Mouse (Mus musculus): ENCODE results near the gene 4933417A18Rik. TPM values are rescaled to one million over a fixed set of nuclear protein-coding genes. Genes with fewer than 3 reads are reported as not detected.
A peak's percentile ranks its signal among the peaks of the same experiment; 100 is the strongest.
"Not testable (repeated sequence)": the region's sequence is repeated elsewhere in the genome, so short reads cannot be mapped to it uniquely, and the experiment has no call there.

The 4933417A18Rik gene
- not detected for total RNA-seq (2021)

- intact Hi-C loops (cut with DNase I): no loop called here
- no peak for DNase-seq (ENCODE audit: low spot score in 2 of 2)
Observed at GRCm38 (mm10) chr13:34924210-34924609, at the start of gene 4933417A18Rik, which contains the start of gene Fam217a. 4933417A18Rik (plus strand) TSS chr13:34924409. Fam217a (minus strand) TSS chr13:34924310.

DNA sequence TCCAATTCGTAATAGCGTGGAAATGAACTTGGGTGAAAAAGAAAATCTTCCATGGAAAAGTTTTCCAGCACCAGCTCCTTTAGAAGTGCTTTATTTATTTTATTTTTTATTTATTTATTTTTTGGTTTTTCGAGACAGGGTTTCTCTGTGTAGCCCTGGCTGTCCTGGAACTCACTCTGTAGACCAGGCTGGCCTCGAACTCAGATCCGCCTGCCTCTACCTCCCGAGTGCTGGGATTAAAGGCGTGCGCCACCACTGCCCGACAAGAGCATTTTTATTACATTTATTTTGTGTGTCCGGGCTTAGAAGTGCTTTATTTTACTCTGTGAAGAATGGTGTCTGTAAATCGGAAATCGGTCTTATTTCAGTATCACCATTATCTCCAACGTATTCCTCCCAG, 49.5 kb upstream of the 4933417A18Rik start:
- peak; percentile 18 to 19 for DNase-seq (ENCODE audit: low spot score in 2 of 2)
- intact Hi-C loops (cut with DNase I): loop anchor here (5.0 to 10.0 kb wide), 2 partner anchors 687 to 840 kb away; partner anchors contain the start of gene Bphl

GRCm38 (mm10) chr13:34875166-34875710, 49.0 kb upstream of the 4933417A18Rik start, which contains the start of gene Prpf4b:
Prpf4b (plus strand) TSS chr13:34875302.
- peak; percentile 94 to 95 for DNase-seq (ENCODE audit: low spot score in 2 of 2)
- intact Hi-C loops (cut with DNase I): loop anchor here (10.0 kb wide), 1 partner anchor 840 kb away; the partner anchor contains the start of gene Bphl

DNA sequence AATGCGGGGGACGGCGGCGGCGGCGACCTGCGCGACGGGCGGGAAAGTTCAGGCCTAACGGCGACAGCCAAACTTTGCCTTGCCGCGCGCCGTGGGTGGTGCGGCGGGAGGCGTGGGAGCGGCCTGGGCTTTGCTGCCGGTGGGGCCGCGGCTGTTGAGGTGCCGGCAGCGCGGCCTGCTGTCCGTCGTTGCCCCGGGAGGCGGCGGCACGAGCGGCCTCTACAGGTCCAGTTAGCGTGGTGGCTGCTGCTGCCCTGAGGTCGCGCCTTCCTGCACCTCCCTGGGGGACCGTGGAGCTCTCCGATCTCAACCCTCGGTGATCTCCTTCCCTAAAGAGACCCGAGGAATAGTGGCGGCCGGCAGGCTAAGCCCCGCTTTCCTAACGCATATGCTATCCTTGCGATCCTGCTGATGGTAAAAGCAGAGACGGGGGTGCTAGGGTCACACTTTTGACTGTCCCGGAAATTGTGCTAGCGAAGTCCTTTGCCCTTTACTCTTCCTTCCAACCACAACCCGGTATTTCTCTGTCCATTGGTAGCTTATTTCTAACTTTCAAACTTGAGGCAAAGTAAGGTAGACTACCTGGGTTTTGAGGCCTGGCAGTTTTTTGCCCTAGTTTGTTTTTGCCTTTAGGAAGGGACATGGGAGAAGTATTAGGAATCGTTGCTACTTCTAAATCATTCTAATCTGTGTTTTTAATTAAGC, 48.3 kb upstream of the 4933417A18Rik start:
- intact Hi-C loops (cut with DNase I): loop anchor here (10.0 kb wide), 1 partner anchor 841 kb away; the partner anchor contains the start of gene Bphl
- no peak for DNase-seq (ENCODE audit: low spot score in 2 of 2)

DNA sequence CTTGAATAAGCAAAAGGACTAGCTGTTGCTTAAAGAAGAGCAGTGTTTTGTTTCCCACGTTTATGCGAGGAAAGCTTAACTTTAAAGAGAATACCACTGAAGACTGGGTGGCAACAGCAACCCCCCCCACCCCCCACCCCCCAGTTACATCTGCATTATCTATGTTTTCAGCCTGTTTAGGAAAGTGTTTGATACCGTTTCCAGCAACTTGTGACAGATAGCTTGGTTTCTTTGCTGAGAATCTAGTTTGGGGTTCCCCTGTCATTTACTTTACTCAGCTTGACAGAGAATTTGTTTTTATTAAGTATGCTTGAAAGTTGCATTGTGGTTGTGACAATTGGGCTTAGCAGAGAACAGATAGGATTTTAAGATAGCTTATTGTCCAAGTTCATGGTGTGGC, 47.7 kb upstream of the 4933417A18Rik start:
- no peak for DNase-seq (ENCODE audit: low spot score in 2 of 2)
- intact Hi-C loops (cut with DNase I): loop anchor here (10.0 kb wide), 1 partner anchor 842 kb away; the partner anchor contains the start of gene Bphl

DNA sequence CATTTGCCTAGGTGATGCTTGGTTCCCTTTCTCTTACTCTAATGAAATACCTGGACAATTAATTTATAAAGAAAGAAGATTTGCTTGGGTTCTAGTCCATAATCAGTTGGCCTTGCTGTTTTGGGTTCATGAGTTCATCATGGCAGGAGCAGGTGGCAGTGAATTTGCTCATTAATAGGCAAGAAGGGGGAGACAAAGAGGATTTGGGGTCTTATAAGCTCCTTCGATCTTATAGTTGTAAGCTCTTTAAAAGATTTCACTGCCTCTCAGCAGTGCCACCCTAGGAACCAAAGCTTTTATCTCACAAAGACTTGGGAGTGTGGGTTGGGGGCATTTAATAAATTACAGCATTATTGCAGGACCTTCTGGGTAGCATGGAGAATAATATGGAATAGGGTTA, 31.3 kb upstream of the 4933417A18Rik start:
- intact Hi-C loops (cut with DNase I): no loop called here

GRCm38 (mm10) chr13:34914614-34915013, 9.6 kb upstream of the 4933417A18Rik start:
- DNase-seq (ENCODE audit: low spot score in 2 of 2): no peak
- intact Hi-C loops (cut with DNase I): no loop called here

More for the DNA sequence above, 31.3 kb upstream of the 4933417A18Rik start:
- no peak for DNase-seq (ENCODE audit: low spot score in 2 of 2)

DNA sequence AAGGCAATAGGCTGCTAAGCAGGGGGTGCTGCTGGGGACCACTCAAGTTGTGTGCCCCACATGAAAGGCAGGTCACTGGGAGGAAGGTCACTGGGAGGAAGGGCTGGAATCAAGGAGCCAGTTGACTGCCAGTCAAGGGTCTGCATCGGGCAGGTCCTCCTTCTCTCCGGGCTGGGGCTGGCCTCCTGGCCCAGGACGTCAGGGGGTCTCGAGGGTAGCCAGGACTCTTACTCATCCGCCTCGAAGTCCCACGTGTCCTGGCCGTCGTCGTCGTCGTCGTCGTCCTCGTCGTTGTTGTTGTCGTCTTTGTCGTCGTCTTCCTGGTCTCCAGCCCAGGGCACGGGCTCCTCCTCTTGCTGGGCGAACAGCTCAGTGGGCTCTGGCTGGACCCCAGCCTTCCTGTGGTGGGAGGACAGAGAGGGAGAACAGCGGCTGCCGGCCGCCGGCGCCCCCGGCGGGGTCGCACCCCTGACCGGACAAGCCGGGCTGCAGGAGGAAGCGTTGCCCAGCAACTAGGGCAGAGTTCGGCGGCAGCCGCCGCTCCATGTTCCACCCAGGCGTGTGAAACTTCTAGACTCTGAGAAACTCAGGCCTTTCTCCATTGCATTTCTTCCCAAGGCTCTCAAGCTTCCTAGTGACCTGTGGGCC, 7.6 kb upstream of the 4933417A18Rik start:
- intact Hi-C loops (cut with DNase I): no loop called here
- no peak for DNase-seq (ENCODE audit: low spot score in 2 of 2)

DNA sequence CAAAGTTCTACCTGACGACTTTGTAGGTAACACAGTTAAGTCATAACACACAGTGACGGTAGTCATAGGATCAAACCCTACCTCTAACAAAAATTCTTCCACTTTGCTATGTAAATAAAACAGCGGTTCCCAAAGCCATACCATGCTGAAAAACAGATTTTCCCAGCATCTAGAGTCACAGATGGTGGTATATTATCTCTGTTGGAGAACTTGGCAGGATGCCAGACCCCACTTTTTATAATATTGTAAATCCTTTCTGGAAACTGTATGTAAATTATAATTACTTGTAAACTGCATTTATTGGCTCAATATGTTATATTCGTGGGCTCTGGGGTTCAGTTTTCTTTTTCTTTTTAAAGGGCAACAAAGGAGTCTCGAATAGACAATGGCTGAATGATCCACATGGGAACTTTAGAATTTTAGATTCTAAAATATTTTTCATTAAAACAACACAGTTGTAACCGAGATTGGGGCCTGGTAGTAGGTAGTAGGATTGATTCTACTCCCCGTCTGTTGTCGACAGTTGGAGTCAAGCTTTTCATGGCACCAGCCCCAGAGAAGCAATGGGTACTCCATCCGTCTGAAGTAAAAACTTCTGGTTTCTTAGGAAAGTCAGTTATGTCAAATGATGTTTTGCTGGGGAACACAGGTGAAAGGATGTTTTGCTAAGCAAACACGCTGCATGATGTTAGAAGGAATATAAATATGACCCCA, 10.9 kb downstream of the 4933417A18Rik start:
- intact Hi-C loops (cut with DNase I): no loop called here
- no peak for DNase-seq (ENCODE audit: low spot score in 2 of 2)

DNA sequence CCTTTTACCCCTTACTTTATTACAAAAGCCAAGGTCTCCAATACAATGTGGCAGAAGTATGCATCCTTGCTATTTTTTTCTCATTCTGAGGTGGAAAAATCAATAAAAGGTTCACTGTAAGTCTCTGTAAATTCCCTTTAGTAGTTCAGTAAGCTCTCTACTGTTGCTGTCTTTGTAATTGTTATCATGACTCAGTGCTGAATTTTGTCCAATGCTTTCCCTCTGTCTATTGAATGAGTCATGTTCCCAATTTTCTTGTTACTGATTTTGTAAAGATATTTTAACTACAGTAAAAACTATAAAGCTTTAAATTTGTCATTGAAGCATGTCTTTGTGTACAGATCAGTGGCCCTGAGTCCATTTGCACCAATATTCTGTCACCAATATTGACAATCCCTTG, 18.2 kb downstream of the 4933417A18Rik start:
- no peak for DNase-seq (ENCODE audit: low spot score in 2 of 2)
- intact Hi-C loops (cut with DNase I): no loop called here

DNA sequence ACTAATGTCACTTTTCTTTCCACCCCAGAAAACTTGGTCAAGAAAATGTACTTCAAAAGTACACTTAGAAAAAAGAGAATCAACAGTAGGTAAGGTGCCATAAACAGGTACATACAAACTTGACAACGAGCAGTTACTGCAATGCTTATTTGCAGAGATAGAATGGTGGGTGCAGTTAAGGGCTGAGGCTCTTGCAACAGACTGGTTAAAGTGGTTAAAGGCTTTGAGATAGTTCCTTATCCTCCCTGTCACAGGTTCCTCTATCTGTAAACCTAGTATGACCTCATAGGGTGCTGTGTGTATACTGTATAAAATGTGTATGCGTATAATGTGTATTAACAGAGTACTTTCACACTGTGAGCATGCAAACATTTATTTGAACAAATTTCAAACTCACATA, 27.2 kb downstream of the 4933417A18Rik start:
- DNase-seq (ENCODE audit: low spot score in 2 of 2); intact Hi-C loops (cut with DNase I): not testable (repeated sequence)

DNA sequence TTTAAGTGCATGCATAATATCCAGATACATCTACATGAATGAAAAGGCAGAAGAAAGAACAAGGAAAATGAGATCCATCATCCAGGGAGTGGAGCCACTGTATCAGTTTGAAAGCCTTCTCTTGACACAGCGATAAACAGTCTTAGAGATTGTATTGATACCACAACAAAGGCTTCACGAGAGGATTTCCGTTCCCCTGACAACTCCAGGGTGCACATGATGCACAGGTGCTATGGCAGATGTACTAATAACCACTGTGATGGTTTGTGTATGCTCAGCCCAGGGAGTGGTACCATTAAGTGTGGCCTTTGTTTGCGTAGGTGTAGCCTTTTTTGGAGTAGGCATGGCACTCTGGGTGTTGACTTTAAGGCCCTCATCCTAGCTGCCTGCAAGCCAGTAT, 32.7 kb downstream of the 4933417A18Rik start:
- no peak for DNase-seq (ENCODE audit: low spot score in 2 of 2)
- intact Hi-C loops (cut with DNase I): no loop called here

GRCm38 (mm10) chr13:34958158-34958557, 33.9 kb downstream of the 4933417A18Rik start:
- intact Hi-C loops (cut with DNase I); DNase-seq (ENCODE audit: low spot score in 2 of 2): not testable (repeated sequence)

- no peak for DNase-seq (ENCODE audit: low spot score in 2 of 2)
- intact Hi-C loops (cut with DNase I): no loop called here
Observed at GRCm38 (mm10) chr13:34960996-34961770, 37.0 kb downstream of the 4933417A18Rik start.

- intact Hi-C loops (cut with DNase I): no loop called here
- DNase-seq (ENCODE audit: low spot score in 2 of 2): peak; percentile 6
Observed at GRCm38 (mm10) chr13:34963511-34964397, 39.5 kb downstream of the 4933417A18Rik start, which contains the start of gene Eci3. Eci3 (minus strand) TSS chr13:34963810.

DNA sequence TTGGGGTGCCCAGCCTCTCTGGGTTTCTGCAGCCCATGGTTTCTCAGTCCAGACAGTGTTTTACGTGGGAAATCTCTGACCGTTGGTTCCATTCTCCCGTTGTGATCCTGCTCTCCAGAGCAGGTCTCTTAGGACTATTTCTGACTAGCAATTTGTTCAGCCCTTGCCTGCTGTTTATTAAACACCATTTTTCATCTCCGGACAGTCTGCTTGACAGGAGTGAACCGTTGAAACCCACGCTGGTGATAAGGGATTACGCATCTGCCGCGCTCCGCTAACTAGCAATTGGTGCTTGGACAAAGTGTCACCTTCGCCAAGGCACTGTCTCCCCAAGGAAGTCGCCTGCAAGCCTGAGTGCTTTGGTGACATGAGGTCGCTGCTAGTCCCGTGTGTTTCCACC, 40.2 kb downstream of the 4933417A18Rik start:
- intact Hi-C loops (cut with DNase I): no loop called here

DNA sequence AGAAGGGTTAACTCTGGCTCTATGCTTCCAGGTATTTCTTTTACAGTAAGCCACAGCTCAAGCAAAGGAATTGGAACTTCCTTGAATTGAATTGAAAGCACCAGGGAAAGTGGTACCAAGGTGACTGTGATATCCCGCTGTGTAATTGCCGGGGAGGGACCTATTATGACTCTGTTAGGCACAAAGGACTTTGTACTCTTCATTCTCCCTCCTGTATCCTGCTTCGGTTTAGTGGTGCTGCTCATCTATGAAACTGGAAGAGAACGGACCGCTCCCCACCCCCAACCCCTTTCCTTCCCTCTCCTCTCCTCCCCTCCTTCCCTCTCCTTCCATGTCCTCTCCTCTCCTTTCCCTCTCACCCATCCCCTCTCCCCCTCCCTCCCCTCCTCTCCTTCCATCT, 40.7 kb downstream of the 4933417A18Rik start:
- DNase-seq (ENCODE audit: low spot score in 2 of 2): no peak
- intact Hi-C loops (cut with DNase I): no loop called here

More for the DNA sequence above, 40.2 kb downstream of the 4933417A18Rik start:
- no peak for DNase-seq (ENCODE audit: low spot score in 2 of 2)

GRCm38 (mm10) chr13:34965647-34966046, 41.4 kb downstream of the 4933417A18Rik start:
- DNase-seq (ENCODE audit: low spot score in 2 of 2); intact Hi-C loops (cut with DNase I): not testable (repeated sequence)
